Mouse (Mus musculus) B cell, adult 62 days (primary cell): ENCODE data around the gene Zfp85. TPM values are rescaled to one million over a fixed set of nuclear protein-coding genes. Genes with fewer than 3 reads are reported as not detected.

Experiments
- total RNA-seq: library from RNA; stranded (reverse); gene quantifications from 4 replicates; pipeline ENCODE4 v1.2.4, GENCODE M21; 2023

Zfp85 gene
- 3.5 to 4.9 TPM (median 4.5 TPM) in 4 replicates for total RNA-seq

DNA sequence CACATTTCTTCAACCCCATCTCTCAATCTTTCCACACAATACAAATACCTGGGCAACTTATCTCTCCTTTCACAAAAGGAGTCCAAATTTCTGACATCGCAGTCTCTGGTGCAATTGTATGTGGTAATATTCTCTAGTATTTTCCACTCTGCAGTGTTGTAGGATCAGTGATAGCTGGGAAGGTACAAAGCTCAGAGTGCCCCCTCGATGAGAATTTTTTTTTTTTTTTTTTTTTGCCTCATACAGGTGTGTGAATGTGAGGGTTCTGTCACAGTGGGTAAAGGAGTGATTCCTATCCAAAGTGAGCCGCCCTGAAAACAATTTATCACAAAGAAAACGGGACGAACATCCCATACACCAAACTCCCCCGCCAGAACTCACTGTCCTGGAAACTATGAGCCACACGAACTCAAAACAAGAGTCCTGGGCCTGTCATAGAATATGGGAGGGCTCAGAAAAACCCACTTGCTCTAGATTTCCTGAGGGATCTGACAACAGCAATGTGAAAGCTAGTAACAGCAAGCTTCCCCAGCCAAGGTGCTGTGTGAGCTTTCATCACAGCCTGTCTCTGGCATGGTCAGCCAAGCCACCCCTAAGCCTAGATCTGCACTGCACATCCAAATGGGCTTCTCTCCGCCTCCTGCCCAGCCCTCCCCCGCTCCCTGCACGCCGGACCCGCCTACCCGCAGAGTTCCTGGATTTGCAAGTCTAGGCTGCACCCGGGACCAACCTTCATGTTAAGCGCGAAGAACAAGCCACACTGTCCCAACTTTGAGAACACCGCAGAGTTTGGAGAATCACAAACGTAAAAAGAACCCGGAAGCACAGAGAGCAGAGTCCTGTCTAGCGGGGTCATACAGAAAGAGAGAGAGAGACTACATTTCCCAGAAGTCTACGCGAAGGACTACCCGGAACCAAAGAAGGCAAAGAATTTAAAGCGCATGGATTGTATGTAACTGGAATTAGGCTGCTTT is at the start of gene Zfp85:
Zfp85 (minus strand) TSS at position 896 of the 974 bp plus-strand sequence.

DNA sequence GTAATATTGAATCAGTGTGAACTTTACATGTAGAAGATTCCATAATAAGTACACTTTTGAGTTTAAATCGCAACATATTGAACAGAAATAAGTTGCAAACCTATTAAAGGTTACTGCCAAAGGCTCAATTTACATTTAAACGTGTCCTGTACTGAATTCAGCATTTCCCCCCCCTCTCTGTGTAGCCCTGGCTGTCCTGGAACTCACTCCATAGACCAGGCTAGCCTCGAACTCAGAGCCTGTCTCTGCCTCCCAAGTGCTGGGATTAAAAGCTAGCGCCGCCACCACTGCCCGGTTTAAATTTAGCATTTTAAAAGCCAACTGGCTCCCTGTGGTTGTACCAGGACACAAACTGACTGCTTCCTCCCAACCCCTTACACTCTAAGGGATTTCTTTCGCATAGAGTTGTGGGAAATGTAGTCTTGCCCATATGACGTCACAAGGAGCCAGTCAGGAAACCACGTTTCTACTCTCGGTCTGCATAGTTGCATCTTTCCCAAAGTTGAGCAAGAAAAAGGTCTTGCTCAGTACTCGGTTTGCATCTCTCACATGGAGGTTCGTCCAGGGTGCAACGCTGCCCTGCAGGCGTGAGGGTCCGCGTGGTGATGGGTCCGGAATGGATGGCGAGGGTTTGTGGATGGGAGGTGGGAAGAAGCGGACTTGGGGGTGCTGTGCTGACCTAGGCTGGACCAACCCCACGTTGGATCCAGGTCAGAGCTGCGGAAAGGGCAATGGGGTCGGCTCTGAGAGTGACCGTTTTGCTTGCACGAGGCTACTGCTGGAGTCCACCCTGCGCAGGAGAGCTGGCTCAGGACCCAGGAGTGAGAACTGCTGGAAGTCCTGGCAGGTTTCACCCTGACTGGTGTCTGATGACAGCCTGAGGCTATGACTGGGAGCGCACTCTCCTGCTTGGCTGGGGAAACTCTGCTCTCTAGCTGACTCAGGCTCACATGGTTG is 24.5 kb upstream of the Zfp85 start, which contains the start of gene Zfp493:
Zfp493 (plus strand) TSS at position 429 of the 957 bp plus-strand sequence.

GRCm38 (mm10) chr13:67728641-67729318 is 26.2 kb downstream of the Zfp85 start, which contains the start of gene Zfp65:
Gene Zfp65, minus strand, starts transcription at chr13:67729173.

Other genes with a start within 250 kb of the Zfp85 start
- 1.2 TPM in 1 of 4 replicates, not detected in the others for gene Gm26965, start 229.1 kb downstream of the Zfp85 start, total RNA-seq
- gene Zfp87, start 229.1 kb downstream of the Zfp85 start, total RNA-seq, result 22.5 to 24.2 TPM (median 23.7 TPM) in 4 replicates
- gene Zfp748, start 201.4 kb downstream of the Zfp85 start, total RNA-seq, result 6.5 to 8.0 TPM (median 6.8 TPM) in 4 replicates
- gene Zfp729b, start 145.5 kb downstream of the Zfp85 start, total RNA-seq, result 14.8 to 18.5 TPM (median 16.9 TPM) in 4 replicates
- 0.60 to 5.3 TPM (median 1.4 TPM) in 4 replicates for gene Gm49345, start 117.5 kb downstream of the Zfp85 start, total RNA-seq
- 10.7 to 16.3 TPM (median 13.5 TPM) in 4 replicates for gene Zfp729a, start 117.4 kb downstream of the Zfp85 start, total RNA-seq
- 9.3 to 12.7 TPM (median 11.0 TPM) in 4 replicates for gene Zfp738, start 68.2 kb downstream of the Zfp85 start, total RNA-seq
- gene Zfp65, start 26.1 kb downstream of the Zfp85 start, total RNA-seq, result 12.0 to 16.3 TPM (median 13.1 TPM) in 4 replicates
- gene Zfp493, start 24.5 kb upstream of the Zfp85 start, total RNA-seq, result 2.1 to 3.1 TPM (median 2.7 TPM) in 4 replicates
- gene Zfp273, start 58.5 kb upstream of the Zfp85 start, total RNA-seq, result 3.5 to 5.1 TPM (median 4.0 TPM) in 4 replicates
- 2.0 to 3.4 TPM in 2 of 4 replicates, not detected in the others for gene Gm10037, start 75.9 kb upstream of the Zfp85 start, total RNA-seq
- not detected in 4 replicates for gene BC048507, start 108.1 kb upstream of the Zfp85 start, total RNA-seq